Mouse (Mus musculus) embryo, embryonic 9.5 days (tissue): ENCODE measurements around the gene Idh1.

Experiments used
- DNase-seq: peaks from one replicate; pipeline ENCODE4 v3.0.0-alpha.2; 2017; ENCODE audit errors: extremely low spot score

Gene Idh1

DNA sequence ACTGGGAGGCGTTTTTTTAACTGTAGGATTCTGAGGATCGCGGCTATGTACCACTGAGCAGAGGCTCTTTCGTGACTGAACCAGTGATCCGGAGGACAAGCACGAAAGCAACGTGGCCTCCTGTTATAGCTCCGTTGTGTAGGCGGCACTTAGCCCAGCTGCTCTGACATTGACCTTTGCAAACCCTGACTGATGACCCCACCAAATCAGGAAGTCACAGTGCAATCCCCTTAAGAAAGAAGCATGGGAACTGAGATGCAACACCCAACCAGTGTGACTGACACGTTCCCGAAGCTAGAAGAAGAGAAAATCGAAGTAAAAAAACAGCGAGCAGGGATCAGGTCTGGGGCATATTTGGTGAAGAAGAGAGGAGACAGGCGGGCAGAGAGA, 73.5 kb downstream of the Idh1 start:
- DNase-seq, result no peak

DNA sequence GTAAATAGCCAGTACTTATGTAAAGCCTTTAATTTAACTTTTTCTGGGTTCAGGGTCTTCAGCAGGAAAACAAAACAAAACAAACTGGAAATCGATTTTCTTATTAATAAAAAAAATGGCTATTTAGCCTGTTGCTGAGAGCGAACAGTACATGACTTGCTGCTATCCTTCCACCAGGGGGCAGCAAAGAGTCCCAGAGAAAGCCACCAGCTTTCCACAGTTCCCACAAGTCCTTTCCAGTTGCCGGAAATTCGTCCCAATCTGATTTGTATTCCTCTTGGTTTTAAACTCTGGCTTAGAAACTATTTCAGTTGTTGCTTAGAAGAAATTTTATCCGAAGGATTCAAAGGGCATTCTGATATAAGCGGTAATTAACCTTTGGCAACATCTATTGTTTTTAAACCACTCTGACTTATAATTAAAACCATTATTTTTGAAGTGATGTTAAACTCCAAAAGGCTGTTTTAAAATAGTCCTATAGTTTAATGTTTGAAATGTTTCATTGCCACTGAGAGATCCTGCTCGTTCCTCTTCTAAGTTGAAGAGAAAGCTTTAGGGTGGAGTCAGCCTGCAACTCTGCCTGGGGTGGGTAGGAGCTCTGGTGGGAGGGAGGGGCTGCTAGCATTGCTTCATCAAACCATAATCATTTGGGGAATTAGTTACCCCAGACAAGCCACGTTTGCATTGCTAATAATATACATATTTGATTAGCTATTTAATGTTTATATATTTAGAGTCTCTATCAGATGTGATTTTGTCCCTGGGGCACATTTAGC, 74.1 kb downstream of the Idh1 start:
- DNase-seq, result peak; percentile 83

DNA sequence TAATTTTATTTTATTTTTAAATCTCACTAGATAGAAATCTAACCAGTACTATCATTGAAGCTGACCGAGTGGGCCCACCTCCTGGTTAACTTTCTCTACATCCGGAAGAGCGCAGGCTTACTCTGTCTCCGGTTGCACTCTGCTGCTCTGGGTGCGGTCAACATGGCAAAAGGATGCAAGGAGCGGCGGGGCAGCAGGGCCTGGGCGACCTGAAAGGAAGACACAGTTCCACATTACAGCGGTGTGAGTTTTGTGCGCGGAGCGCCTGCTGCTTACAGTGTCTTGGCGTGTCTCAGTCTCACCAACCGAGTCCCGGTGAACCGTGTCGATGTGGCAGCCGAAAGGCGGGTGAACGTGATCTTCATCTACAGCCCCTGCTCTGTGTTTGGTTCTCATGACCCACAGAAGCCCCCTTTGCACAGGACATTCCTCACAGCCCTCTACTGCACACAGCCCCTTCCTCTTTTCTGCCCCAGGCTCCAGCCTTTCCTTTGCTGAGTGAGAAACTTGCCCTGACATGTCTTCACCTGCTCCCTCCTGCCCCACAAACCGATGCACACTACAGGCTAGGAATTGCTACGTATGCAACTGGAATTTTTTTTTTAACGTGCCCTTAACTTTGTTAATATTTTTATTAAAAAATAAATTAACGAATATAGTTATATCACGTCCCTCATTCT, 76.4 kb downstream of the Idh1 start:
- DNase-seq, result no peak

DNA sequence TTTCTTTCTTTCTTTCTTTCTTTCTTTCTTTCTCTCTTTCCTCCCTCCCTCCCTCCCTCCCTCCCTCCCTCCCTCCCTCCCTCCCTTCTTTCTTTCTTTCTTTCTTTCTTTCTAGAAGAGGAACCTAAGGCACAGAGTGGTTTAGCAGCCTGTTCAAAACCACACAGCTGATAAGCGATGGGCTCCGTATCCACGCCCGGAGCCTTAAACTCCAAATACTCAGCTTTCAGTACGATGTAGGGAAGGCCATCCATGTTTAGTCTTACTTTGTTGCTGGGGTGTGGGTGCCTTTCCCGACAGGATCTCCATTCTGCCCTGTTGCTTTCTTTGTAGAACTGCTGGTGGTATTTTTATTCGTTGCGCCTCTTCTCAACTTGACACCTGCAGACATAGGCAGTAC, 77.1 kb downstream of the Idh1 start:
- no peak for DNase-seq
